Mouse (Mus musculus): ENCODE measurements around the gene Zranb3.

Zranb3 gene

DNA sequence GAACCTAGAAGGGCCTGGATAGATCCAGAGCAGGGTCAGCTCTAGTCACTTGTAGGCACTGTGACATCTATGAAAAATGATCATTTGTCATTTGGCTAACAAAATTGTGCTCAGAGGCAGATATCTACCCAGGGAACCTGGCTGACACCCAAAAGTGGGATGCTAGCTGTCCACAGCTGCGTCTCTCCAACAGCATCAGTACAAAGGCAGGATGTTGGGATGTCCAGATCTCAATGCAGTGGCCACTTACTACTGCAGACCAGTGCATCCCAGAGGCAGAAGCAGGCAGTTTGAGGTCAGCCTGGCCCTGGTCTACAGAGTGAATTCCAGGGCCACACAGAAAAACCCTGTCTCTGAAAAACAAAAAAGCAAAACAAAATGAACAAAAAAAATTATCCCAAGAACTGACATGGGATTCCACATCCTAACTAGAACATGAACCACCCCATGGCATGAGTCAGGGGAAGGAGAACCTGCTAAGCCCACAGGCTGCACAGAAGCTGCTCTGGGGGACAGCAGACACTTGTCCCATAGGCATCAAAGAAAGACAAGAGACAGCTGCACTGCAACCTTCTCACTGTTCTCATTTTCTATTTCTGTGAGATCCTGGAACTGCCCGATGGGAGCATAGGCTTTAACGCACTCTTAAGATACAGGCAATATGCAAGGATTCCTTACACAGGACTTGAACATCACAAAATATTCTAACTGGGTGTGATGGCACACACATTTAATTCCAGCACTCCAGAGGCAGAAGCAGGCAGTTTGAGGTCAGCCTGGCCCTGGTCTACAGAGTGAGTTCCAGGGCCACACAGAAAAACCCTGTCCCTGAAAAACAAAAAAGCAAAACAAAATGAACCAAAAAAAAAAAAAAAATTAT lies 156.9 kb downstream of the Zranb3 start:
- no peak for DNase-seq (ENCODE audit: low spot score in 2 of 2)

DNA sequence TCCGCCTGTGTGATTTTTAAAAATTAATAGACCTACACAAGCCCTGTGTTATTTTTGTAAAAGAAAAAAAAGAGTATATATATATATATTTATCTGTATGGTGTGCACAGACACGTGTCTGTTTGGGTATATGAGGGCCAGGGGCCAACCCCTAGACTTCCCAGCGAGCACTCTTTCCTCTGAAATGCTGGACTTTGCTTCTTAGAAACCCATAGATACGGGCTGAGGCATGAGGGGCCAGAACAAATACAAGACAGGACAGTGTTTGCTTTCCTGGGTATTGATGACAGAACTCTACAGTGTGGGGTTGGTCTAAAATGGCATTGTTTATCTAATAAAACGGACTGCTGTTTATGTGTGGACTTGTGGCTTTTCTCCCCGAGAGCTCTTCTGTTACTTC lies 159.3 kb downstream of the Zranb3 start:
- no peak for DNase-seq (ENCODE audit: low spot score in 2 of 2)

DNA sequence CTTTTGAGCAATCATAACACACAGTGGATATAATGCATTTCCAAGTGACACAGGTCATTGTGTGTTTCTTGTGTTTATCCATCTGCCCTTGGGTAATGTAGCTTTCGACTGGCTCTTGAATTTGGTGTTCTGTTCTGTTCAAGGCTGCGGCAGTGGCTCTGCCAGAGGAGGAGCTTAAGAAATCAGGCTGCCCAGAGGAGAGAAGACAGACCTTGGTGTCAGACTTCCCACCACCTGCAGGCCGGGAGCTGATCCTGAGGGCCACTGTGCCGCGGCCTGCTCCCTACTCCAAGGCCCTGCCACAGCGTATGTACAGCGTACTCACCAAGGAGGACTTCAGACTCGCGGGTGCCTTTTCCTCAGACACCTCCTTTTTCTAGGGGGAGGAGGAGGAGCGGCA lies 160.6 kb downstream of the Zranb3 start:
- no peak for DNase-seq (ENCODE audit: low spot score in 2 of 2)

DNA sequence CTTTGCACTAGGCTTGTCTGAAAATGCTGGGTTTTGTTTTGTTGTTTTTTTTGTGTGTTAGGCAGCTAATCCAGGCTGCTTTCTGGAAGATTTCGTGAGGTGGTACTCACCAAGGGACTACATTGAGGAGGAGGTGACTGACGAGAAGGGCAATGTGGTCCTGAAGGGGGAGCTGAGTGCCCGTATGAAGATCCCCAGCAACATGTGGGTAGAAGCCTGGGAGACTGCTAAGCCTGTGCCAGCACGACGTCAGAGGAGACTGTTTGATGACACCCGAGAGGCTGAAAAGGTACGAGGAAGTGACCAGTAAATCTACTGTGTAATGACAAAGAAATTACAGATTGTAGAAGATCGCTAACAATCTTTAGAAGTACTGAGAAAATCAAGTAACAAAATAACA lies 165.6 kb downstream of the Zranb3 start:
- DNase-seq (ENCODE audit: low spot score in 2 of 2), result no peak

DNA sequence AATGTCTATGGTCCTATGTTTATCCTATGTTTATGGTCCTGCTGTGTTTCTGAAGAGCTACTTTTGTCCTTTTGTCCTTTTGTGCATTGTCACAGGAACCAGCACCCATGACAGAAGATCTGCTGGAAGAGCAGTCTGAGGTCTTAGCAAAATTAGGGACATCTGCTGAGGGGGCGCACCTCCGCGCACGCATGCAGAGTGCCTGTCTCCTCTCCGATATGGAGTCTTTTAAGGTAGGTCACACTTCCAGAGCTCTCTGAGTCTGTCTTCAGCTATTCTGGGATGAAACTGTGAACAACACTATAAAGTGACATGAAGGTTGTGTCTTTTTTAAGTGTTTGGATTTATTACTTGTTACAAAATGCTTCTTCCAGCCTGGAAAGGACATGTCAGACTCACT lies 168.5 kb downstream of the Zranb3 start:
- no peak for DNase-seq (ENCODE audit: low spot score in 2 of 2)

DNA sequence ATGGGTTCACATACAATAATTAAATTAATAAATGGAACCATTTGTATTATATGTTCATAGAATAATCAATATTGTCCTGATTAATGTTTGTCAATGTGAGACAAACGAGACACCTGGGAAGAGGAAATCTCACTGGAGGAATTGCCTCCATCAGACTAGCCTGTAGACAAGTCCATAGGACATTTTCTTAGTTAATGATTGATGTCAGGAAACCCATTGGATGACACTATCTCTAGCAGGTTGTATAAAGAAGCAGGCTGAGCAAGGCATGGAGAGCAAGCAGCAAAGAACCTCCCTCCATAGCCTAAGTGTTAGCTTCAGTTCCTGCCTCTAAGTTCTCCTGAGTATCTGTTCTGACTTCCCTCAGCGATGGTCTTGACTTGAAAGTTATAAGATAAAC lies 169.4 kb downstream of the Zranb3 start:
- DNase-seq (ENCODE audit: low spot score in 2 of 2), result no peak

DNA sequence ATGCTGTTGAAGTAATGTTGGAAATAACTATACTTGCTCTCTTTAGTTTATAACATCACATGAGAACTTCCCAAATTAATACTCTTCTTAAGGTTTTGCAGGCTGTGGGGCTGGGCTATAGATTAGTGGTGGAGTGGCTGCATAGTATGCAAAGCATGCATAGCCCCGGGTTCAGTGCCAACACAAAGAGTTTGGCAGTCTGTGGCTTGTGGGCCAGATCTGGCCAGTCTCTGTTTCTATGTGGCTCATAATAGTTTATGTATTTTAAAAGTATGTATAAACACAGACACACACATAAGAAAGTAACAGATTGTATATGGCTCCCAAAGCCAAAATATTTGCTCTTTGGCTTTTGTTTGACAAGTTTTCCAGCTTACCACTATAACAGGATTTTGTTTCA lies 187.0 kb downstream of the Zranb3 start:
- DNase-seq (ENCODE audit: low spot score in 2 of 2), result no peak

DNA sequence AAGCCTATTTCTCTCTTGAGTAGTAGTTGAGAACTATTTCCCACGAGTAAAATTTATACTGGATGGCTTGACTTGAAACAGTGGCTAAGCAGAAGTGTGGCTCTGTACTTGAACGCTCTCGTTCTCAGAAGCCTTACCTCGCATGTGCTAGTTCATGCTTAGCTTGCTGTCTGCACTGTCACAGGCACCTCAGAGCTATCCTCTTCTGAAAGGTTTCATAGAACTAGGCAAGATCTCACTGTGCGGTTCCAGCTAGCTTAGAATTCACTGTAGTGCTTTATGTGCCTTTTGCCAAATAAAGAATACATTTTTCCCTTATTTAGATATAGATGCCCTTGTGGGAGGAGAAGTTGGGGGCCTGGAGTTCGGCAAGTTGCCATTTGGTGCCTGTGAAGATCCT lies 187.5 kb downstream of the Zranb3 start:
- no peak for DNase-seq (ENCODE audit: low spot score in 2 of 2)

DNA sequence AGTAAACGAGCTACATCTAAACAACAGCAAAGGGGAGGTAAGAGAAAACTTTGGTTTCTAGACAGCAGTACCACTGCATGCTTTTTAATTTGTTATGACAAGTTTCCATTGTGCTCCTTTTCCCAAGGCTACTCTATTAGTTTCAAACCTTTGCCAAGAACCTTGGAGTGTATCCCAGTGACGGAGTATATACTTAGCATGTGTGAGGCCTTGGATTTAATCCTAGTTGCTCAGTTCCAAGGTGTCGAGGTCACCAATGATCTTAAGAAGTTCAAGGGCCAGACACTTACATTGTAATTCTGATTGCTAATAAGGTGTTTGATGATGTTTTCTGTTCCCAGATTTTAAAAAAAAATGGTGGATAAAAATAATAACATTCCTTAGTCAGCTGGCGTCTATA lies 189.7 kb downstream of the Zranb3 start:
- no peak for DNase-seq (ENCODE audit: low spot score in 2 of 2)

DNA sequence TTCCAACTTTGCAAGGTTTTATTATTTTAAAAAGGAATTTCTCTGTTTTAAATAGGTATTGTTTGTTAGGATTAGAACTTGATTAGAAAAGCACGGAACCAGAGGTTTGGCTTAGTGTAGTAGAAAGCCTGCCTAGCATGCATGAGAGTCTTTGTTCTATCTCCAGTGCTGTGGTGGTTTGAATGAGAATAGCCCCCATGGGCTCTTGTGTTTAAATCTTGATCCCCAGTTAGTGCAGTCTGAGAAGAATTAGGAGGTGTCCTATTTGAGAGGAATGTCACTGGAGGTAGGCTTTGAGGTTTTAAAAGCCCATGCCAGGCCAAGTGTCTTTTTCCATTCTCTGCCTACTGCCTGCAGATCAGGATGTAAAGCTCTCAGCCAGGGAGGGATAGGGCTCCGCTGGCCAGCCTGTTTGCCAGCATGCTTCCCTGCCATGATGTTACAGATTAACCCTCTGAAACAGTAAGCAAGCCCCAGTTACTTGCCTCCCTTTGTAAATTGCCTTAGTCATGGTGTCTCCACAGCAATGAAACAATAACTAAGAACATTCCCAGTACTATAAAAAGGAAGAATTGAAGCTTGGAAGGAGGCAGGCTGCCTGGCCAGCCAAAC lies 198.0 kb downstream of the Zranb3 start:
- DNase-seq (ENCODE audit: low spot score in 2 of 2), result no peak
